Mouse (Mus musculus): Measurements from ENCODE around the gene Zdhhc6.
A peak's percentile ranks its signal among the peaks of the same experiment; 100 is the strongest.

Gene Zdhhc6

GRCm38 (mm10) chr19:55315452-55316108 is at the start of gene Zdhhc6:
Gene Zdhhc6, minus strand, starts transcription at chr19:55316032.
- DNase-seq: peak; percentile 86 to 90

- DNase-seq: no peak
Measured at GRCm38 (mm10) chr19:55362606-55363005, 46.8 kb upstream of the Zdhhc6 start.

GRCm38 (mm10) chr19:55350673-55351378 is 35.0 kb upstream of the Zdhhc6 start:
- DNase-seq: no peak

- DNase-seq: no peak
Measured at GRCm38 (mm10) chr19:55348187-55348586, 32.4 kb upstream of the Zdhhc6 start.

- DNase-seq: no peak
Measured at GRCm38 (mm10) chr19:55343274-55343673, 27.4 kb upstream of the Zdhhc6 start.

DNA sequence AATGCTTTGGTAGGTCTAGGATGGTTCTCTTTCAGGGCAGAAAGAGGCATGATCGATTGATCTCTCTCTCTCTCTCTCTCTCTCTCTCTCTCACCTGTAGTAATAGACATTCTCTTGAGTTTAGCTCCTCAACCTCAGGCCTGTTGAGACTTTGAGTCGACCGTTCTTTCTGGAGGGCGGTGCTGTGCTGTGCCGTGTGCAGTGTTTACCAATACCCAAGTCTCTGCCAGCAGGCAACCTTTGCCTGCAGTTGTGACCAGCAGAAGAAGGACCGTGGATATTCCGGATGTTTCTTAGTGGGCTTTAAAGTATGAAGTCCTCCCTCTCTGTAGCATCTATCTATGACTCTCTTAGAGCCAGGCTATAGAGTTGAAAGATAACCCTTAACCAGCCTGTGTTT is 26.6 kb upstream of the Zdhhc6 start:
- no peak for DNase-seq

- no peak for DNase-seq
Measured at GRCm38 (mm10) chr19:55341377-55341776, 25.5 kb upstream of the Zdhhc6 start.

GRCm38 (mm10) chr19:55340521-55340920 is 24.7 kb upstream of the Zdhhc6 start:
- no peak for DNase-seq

GRCm38 (mm10) chr19:55337664-55338063 is 21.8 kb upstream of the Zdhhc6 start:
- no peak for DNase-seq

DNA sequence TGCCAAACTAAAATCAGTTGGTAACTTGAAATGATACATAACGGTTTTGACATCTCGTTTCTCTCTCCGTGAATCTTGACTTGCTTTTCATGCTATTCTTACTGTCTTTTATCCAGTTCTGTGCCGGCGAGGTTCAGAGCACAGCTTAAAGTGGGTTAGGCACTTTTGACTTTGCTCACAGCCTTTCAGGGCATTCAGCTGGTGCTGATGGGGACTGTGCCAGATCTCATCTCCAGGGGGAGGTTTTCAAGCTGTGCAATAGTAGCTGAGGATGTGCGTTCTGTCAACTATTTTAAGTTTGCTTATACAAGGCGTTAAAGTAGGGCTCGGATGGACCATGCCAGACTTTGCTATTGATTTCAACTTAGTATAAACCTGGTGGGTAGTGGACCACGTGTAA is 21.2 kb upstream of the Zdhhc6 start:
- no peak for DNase-seq

DNA sequence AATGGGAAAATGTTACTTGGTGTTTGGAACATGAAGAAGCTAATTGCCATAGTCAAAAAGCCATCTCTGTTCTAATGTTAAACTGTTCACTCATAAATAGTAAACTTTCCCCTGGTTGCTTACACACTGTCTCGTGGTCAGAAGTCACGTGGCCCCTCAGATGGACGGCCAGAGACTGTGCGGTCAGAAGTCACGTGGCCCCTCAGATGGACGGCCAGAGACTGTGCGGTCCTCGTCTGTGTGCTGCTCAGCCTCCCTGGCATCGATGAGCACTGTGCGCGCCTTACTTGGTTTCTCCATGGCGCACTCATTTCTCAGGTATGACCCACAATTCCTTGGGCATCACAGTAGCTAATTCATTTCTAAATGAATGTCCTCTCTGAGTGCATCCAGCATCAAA is 20.6 kb upstream of the Zdhhc6 start:
- DNase-seq: no peak

GRCm38 (mm10) chr19:55335881-55336280 is 20.0 kb upstream of the Zdhhc6 start:
- DNase-seq: no peak

GRCm38 (mm10) chr19:55332641-55333268 is 16.9 kb upstream of the Zdhhc6 start:
- peak; percentile 67 to 68 for DNase-seq

- DNase-seq: no peak
Measured at GRCm38 (mm10) chr19:55331776-55332175, 15.9 kb upstream of the Zdhhc6 start.

GRCm38 (mm10) chr19:55327510-55327909 is 11.7 kb upstream of the Zdhhc6 start:
- no peak for DNase-seq

GRCm38 (mm10) chr19:55322604-55323003 is 6.8 kb upstream of the Zdhhc6 start:
- no peak for DNase-seq

- DNase-seq: no peak
Measured at GRCm38 (mm10) chr19:55319521-55319920, 3.7 kb upstream of the Zdhhc6 start.

GRCm38 (mm10) chr19:55319036-55319435 is 3.2 kb upstream of the Zdhhc6 start:
- DNase-seq: no peak

GRCm38 (mm10) chr19:55316901-55317300 is 1.1 kb upstream of the Zdhhc6 start:
- DNase-seq: peak in 1 of 2 experiments; percentile 8

DNA sequence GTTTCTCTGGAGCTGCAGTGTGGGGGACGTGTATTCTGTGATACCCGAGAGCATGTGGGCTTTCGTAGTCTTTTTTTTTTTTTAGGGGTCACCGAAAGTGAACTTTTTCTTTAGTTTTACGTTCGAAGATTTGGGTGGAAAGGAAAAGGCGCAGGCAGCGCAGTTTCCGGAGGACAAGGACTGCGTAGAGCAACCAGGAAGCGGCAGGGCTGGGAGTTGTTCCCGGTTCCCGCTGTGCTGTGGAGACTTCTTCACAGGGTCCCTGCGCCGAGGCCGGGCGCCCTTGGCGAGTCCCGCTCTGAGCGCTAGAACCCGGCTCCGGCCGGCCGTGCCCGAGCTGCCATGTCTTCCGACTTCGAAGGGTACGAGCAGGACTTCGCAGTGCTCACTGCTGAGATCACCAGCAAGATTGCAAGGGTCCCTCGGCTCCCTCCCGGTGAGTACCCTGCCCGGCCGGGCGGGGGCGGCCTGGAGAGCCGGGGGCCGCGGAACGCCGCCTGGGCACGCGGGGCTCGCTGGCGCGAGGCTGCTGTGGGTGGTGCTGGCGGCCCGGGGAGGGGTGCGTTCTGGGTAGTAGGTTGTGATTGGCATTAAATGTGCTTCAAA is 380 bp upstream of the Zdhhc6 start, which contains the start of gene Vti1a:
Vti1a (plus strand) TSS at position 187 of the 606 bp plus-strand sequence.
- peak; percentile 89 to 91 for DNase-seq

DNA sequence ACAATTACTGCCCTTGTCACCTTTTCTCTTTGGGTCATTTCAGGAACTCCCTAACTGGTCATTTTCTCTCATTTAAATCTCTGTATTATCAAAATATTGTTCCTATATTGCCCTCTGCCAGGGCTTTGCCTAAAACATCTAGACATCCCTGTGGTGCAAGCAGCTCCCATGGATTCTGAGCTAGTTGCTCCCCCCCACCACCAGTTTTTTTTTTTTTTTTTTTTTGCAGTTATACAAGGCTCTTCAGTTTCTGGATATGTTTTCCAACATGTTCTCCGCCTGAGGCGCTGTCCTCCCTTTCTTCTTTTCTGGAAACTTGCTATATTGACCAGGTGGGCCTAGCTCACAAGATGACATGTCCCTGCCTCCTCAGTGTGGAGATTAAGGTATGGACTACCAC is 2.2 kb downstream of the Zdhhc6 start:
- no peak for DNase-seq

GRCm38 (mm10) chr19:55311874-55312273 is 4.0 kb downstream of the Zdhhc6 start:
- no peak for DNase-seq

- no peak for DNase-seq
Measured at GRCm38 (mm10) chr19:55305024-55305423, 10.8 kb downstream of the Zdhhc6 start.

DNA sequence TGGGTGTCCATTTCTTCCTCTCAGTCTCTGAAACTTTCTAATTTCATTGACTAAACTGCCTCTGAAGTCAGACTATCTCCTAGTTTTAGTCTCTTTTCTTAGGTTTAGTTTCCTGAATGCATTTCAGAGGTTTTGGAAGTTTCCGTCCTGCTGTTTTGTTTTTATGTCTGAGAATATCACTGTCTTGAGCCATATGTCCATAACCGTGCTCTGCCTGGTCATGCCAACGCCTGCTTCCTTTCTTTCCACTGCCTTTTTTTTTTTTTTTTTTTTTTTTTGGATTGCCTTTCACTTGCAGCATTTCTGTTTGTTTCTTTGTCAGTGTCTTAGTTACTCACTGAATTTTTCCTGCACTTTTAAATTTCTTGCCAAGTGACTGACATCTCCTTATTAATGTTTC is 15.3 kb downstream of the Zdhhc6 start:
- no peak for DNase-seq
